Mouse (Mus musculus) granulocyte monocyte progenitor cell, adult 5-6 weeks (primary cell): ENCODE data around the gene Heatr5a. TPM values are rescaled to one million over a fixed set of nuclear protein-coding genes. Genes with fewer than 3 reads are reported as not detected.

Experiments used
- ATAC-seq: replicated peaks from 2 replicates; pipeline ENCODE4 v1.8.0; 2016; ENCODE audit warnings: mild to moderate bottlenecking, moderate TSS enrichment, inconsistent platforms; ENCODE audit not compliant: poor library complexity, severe bottlenecking
- total RNA-seq, 2 experiments: library from RNA; stranded (forward) in 1 of 2; stranded (reverse) in 1 of 2; fragments of 200-712, 200-1000 nt in 1 of 2; fragments of >200 nt in 1 of 2; fragmentation: Nextera tagmentation in 1 of 2; gene quantifications; 2 replicates each; pipeline ENCODE4 v1.2.3; 2014 to 2017

Gene Heatr5a
- total RNA-seq, 2 experiments from 2014 or later, result 27.4 to 34.3 TPM

DNA sequence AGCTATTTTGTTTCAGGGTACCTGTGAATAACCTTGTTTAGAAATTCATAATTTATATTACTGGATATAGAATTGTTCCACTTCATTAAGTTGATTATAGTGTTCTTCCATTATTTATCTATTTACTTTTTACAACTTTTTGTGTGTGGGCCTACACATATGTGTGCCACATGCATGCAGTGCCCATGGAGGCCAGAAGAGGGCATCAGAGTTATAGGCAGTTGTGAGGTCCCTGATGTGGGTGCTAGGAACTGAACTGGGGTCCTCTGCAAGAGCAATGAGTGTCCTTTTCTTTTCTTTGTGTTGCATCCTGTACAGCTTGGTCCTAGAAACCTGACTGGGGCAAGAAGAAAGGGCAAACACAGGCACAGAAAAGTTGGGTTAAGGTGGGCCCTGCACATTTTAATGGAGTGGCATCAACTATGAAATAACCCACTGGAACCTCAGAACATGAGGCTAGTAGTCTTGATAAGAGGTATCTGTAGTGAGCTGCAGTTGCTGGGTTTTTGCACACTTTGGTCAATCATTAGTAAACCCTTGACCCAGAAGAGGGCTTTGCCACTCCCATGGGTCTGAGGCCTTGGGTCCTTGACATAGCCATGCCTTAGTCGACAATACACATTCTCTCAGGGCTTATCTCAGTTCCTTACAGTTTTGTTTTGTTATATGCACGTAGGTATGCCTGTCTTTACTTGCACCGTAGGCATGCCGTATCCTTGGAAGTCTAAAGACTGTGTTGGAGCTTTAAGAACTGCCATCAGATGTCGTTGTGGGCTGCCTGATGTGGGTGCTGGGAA is 1.3 kb upstream of the Heatr5a start:
- ATAC-seq, result no peak

DNA sequence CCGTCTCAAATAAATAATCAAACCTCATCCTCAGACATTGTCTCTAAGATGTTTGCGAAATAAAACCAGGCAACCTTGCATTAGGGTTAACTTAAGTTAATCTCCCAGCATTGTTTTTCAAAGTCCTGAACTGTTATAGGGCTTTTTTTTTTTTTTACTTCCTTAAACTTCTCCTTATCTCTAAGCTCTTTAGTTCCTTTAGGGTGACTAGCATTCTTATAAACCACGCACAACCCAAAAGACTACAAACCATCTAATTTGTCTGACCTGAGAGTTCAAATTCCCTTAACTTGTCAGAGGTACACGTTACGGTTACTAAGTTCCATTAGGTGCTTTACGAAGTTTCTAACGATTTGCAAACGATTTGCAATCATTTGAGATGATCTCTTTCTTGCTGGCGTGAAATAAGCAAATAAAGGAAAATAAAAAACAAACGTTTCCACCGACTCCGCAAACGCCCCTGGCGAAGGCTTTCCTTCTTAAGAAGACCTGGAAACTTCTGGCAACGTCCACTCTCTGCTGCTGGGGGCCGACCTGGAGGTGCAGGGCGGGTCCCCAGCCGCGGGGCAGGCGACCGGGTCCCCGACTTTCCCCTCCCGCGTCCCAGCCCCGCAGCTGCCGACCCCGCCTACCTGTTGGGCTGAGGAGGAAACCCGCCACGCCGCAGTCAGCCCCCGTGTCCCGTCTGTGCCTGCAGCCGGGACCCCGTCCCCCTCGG is 610 bp downstream of the Heatr5a start:
- ATAC-seq, result peak; percentile 21

DNA sequence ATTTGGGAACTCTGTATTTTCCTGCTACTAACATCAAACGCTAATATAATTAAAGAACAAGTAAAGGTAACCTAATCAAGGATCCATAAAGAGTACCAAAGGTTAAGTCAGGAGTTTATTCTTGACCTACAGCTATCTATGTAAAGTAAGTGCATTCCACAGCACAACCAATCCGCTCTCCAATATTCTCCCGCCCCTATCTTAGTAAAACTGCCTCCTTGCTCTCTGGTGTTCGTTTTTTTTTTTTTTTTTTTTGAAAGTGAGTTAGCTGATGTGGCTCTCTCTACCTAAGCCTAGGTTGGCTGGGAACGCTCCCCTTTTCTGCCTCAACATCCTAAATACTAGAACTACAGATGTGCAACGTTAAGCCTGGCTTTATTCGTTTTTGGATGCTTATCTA is 1.2 kb downstream of the Heatr5a start:
- ATAC-seq, result no peak

DNA sequence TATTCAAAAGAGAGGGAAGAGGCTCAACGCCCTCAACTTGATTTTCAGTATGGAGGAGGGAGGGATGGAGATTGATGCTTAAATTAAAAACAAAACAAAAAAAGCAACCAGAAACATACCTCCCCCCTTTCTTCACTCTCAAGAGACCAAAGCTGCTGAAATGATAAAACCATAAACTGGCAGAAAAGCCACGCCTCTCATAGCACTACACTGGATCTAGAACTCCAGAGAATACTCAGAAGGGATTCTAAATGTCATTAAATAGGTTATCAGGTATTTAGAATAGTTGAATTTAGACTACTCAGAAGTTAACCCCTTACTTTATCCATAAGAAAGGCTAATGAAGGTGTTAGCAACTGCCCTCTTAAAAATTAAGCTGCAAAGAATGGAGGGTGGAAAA is 2.0 kb downstream of the Heatr5a start:
- ATAC-seq, result no peak

DNA sequence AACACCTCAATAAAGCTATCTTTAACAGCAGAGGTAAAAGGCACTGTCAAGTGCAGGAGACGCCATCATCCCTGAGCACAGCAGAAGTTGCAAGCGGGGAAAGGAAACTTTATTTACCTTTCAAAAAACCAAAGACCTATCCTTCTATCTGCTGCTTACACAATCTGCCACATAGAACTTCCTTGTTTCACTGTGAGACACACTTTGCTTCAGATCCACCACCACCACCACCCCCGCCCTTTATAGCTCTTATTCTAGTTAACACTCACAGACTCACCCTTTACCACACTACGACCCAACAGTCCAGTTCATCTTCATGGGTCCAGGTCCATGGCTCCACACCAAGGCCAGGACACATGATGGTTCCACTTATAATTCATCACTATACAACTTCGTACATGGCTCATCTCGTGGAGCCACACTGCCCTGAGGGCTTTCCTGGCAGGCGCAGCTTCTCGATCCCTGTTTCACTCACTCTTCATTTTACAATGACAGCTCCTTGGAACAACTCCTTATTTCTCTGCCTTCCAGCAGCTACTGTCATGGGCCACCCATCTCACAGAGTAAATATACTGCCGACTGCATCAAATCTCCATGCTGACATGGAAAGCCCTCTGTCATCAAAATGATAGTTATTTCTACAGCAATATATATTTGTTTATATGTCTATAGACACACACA is 3.1 kb downstream of the Heatr5a start:
- peak; percentile 70 for ATAC-seq

DNA sequence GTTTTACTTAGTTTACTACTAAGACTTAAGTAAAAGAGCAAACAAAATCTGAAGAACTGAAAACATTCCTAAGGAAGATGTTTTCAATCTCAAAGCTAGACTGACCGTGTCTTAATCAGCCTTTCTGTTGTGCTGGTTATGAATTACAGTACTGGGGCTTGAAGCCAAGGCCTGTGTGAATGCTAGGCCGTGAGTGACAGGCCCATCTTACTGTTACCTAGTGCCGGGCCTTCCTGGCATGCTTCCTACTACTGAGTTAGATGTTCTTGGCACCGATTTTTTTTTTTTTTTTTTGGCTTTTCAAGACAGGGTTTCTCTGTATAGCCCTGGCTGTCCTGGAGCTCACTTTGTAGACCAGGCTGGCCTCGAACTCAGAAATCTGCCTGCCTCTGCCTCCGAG is 13.5 kb downstream of the Heatr5a start:
- ATAC-seq, result no peak

DNA sequence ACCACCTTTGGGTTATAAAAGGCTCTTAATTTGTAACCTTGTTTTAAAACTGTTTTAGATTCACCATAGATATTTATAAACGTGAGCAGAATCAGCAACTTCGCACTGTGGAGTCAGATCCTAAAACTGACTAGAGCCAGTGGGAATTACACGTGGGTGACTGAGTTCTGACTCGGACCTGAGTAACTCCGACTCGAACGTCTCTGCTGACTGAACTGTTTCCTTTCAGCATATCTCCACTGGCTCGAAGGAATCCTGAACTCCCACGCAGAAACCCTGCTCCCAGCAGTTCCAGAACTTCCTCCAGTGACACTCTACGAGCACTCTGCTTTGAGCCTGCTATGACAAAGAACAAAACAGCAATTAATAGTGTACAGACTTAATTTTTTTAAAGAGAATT is 18.8 kb downstream of the Heatr5a start:
- no peak for ATAC-seq

DNA sequence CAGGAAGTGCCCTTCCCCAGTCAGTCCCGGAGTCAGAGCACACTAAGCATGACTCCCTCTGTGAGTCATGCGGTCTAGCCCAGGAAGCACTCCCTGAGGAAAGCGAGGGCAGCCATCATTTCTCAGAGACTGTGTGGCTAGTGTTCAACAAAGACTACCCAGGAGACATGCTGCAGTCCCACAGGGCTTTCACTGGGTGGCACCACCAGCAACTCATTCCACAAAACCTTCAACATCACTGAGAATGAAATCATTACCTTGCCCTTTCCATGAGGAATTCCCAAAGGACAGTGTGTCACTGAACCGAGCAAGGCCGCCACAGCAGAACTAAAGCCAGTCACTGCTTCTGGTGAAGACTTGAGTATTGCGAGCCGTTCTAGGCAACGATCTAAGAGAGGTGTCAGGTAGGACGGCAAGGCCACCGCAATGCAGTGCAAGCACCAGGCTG is 23.6 kb downstream of the Heatr5a start:
- ATAC-seq, result no peak

DNA sequence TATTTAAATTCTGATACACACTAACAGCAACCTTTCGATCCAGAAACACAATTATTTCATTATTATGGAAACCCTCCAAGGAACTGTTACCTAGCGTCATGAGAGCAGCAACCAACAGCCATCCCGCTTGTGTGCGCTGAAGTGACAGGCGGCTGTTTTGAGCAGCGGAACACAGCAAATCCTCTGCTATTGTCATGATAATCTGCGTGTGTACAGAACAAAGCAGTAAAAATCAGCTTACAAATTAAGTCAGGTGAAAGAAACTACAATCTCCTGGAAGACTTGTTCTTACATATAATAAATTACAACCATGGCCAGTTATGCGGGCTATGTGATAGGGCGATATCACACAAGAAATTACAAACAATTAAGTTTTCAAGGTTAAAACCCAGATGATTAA is 25.8 kb downstream of the Heatr5a start:
- no peak for ATAC-seq

DNA sequence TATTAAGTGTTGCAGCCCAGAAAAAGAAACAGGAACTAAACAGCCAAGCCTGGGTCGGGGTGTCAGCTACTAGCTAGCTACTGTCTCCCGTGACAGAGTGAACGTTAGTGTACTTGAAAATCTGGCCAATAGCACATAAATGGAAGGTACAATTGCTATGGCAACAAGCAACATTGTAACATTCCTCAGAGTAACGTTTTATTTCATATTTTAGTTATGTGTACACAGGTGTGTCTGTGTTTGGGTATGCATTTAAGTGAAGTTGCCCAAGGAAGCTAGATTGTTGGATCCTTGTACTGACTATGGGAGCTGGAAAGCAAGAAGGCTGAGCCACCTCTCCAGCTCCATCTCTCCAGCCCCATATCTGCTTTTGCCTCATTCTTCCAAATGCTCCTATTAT is 31.3 kb downstream of the Heatr5a start:
- no peak for ATAC-seq

DNA sequence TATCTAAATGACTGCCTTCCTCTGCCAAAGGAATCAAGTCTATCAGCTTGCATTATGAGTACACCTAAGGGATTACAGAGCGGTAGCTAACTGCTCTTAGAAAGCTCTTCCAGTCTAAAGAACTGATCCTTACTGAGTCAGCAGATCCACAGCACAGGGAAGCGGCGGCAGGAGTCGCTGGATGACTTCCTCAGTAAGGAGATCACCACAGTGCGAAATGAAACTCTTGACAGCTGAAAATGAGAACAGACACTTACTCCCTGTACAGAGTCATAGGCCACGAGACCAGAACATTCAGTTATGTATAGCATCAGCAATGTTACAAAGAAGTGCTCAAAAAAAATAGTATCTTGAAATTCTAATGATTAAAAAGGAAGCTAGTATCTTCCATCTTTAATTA is 33.2 kb downstream of the Heatr5a start:
- no peak for ATAC-seq

DNA sequence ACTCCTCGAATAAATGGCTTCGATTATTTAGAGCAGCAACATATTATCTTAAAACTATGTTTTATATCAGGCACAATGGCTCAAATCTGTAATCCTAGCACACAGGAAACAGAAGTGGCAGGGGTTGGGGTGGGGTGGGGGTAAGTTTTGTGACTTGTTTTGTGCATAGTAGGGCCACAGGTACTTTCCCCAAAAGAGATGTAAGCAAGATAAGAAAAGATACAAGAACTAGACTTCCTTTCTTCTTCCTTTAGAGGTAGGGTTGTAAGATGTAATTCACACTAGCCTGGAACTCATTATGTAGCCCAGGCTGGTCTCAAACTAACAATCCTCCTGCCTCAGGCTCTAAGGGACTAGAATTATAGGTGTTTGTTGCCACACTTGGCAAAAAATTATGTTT is 41.5 kb downstream of the Heatr5a start:
- no peak for ATAC-seq

DNA sequence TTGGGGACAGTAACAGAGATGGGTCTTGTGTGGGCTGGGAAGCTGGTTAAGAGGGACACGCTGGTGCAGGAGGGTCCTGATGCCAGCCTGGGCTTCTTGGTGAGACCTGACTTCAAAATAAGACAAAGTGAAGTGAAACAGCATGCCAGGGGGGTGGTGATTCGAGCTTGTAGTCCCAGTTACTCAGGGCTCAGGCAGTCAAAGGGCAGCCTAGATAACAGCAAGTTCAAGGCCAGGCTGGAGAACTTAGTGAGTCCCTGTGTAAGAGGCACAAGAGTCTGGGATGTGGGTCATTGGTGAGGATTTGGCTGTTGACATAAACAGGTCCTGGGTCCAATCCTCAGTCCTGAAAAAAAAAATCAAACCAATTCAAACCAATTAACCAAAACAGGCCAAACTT is 53.9 kb downstream of the Heatr5a start:
- ATAC-seq, result no peak

DNA sequence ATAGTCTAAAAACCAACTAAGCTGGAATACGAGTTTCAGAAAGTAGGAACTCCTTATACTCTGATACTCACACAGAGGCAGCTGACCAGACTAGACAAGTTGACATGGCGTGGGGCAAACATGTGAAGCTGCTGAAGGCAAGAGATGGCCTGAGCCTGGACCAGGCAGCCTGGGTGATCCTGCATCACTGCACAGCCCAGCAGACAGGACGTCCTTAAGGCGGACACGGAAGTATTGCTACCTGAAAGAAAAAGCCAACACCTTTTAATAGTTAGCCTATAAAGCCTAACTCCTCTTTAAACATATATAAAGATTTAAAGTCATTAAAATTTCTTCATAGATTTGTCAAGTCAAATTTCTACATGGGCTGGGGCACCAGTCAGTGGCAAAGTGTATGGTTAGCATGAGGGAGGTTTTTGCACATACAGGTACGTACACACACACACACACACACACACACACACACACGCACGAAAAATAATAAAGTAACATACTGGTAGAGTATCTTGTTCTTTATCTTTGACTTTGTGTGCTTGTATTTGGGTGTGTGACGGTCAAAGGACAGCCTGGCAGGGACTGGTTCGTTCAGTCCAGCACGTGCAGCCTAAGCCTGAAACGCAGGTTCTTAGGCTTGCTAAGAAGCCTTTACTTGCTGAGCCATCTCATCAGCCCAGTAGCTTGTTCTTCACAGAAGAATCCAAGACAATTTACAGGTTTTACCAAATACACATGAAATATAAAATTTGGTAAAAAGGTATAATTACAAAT is 56.0 kb downstream of the Heatr5a start:
- no peak for ATAC-seq

DNA sequence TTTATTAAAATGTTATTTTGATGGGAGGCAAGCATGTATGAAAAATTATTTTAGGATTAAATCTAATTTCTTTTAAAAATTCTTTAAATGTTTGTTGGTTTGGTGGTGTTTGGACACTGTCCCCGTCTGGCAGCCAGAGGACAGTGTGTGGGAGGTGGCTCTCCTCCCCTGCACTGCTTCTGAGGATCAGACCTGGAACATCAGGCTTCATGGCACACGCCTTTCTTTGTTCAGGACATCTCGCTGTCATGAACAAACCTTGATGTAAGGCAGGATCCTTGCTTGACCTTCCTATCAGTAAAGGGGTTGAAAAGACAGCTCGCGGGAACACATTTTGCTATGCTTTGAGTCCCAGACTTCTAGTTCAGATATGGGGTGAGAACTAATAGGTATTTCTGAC is 61.9 kb downstream of the Heatr5a start:
- no peak for ATAC-seq

DNA sequence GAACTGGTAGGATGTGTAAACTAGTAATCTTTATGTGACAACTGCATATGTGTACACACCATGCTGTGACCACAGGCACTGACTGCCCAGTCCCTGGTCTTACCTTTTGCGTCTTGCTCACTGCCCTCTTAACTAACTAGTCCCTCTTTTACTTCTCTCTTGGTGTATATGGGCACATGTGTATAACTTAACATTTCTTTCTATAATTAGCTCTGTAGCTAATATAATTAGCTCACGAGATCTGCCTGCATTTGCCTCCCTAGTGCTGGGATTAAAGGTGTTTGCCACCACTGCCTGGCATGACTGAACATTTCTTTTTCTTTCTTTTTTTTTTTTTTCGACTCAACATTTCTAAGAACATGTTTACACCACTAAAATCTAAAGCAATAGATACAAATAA is 63.6 kb downstream of the Heatr5a start:
- ATAC-seq, result no peak

DNA sequence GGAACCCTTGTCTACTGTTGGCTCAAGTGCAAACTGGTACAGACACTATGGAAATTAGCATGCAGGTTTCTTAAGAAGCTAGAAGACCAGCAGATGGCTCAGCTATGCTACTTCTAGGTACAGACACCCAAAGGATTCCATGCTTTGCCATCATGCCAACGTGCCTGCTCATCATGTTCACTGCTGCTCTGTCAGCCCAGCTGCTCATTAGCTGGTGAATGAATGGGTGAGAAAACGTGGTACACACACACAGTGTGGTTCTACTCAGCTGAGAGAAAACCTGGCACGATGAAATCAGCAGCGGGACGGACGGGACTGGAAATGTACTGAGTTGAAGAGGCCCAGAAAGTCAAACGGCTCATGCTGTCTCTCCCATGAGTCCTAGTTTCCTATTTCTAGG is 70.6 kb downstream of the Heatr5a start:
- ATAC-seq, result no peak

DNA sequence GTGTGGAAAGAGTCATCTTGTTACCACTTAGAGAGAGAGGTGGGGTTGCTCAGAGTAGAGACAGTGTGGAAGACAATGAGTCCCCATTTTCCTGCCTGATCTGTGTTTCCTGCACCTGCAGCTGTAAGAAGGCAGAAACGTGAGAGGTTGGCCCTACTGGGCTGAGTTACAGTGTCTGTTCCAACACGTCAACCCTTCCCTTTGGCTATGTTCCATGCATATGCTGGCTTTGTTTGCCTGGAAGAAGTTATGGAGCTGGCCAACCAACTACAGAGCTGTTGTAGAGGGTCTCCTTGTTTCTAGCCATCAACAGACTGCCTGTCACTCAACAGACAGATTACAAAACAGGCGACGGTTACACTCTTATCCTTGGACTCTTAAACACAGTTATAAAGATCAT is 74.2 kb downstream of the Heatr5a start:
- ATAC-seq, result no peak

DNA sequence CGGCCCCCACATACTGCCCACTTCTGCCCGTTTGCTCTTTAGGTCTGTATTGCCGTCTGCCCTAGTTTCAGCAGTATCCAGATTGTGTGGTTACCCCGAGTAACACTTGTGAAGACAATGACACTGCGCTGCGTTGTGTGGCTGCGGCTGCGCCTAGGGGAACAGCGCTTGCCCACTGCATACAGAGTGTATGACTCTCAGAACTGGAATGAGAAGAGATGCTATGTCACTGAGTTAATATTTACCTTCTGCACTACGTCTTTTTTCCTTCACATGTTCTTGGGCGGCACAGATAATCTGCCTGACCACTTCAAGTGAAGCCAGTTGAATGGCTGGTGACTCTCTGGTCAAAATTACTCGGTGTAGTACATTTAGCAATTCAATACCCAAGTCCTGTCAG is 82.5 kb downstream of the Heatr5a start:
- ATAC-seq, result no peak
